Mouse (Mus musculus) neural tube, embryonic 10.5 days (tissue): ENCODE measurements at regions not wholly inside any gene's neighbourhood (a gene's known extent, or its start where the extent isn't known, plus 50 kb on each side); places are given as distances from the start of the nearest gene placed in this dataset.

Experiments
- DNase-seq: peaks from one replicate; pipeline ENCODE4 v3.0.0-alpha.2; 2017; ENCODE audit warnings: low spot score; ENCODE audit errors: extremely low spot score

GRCm38 (mm10) chr11:20929426-20929825 is 98.6 kb upstream of the Lgalsl start:
- no peak for DNase-seq

GRCm38 (mm10) chr11:20930045-20930444 is 99.2 kb upstream of the Lgalsl start:
- DNase-seq = no peak

- no peak for DNase-seq
These were observed 99.7 kb upstream of the Lgalsl start for GRCm38 (mm10) chr11:20930573-20930972.

- DNase-seq = no peak
These were observed 103.6 kb upstream of the Lgalsl start for GRCm38 (mm10) chr11:20934191-20935062.

- DNase-seq = no peak
These were observed 104.2 kb upstream of the Lgalsl start for GRCm38 (mm10) chr11:20935063-20935370.

GRCm38 (mm10) chr11:20935910-20936309 is 105.1 kb upstream of the Lgalsl start:
- DNase-seq = no peak

- DNase-seq = no peak
These were observed 106.1 kb upstream of the Lgalsl start for GRCm38 (mm10) chr11:20936996-20937395.

GRCm38 (mm10) chr11:20937942-20938341 is 107.1 kb upstream of the Lgalsl start:
- no peak for DNase-seq

- DNase-seq = no peak
These were observed 108.8 kb upstream of the Lgalsl start for GRCm38 (mm10) chr11:20939644-20940043.

GRCm38 (mm10) chr11:20941546-20941945 is 110.7 kb upstream of the Lgalsl start:
- no peak for DNase-seq

GRCm38 (mm10) chr11:20955561-20955960 is 124.7 kb upstream of the Lgalsl start:
- DNase-seq = no peak

- DNase-seq = no peak
These were observed 126.9 kb upstream of the Lgalsl start for GRCm38 (mm10) chr11:20957766-20958165.

GRCm38 (mm10) chr11:20958233-20958632 is 127.4 kb upstream of the Lgalsl start:
- no peak for DNase-seq

- no peak for DNase-seq
These were observed 129.2 kb upstream of the Lgalsl start for GRCm38 (mm10) chr11:20960066-20960465.

GRCm38 (mm10) chr11:20960750-20961149 is 129.9 kb upstream of the Lgalsl start:
- DNase-seq = no peak

- DNase-seq = no peak
These were observed 129.5 kb upstream of the Peli1 start for GRCm38 (mm10) chr11:20961626-20962025.

- DNase-seq = no peak
These were observed 125.4 kb upstream of the Peli1 start for GRCm38 (mm10) chr11:20965575-20966239.

- no peak for DNase-seq
These were observed 123.6 kb upstream of the Peli1 start for GRCm38 (mm10) chr11:20967321-20967984.

GRCm38 (mm10) chr11:20968341-20968740 is 122.8 kb upstream of the Peli1 start:
- no peak for DNase-seq

- DNase-seq = no peak
These were observed 118.0 kb upstream of the Peli1 start for GRCm38 (mm10) chr11:20973141-20973540.

- DNase-seq = no peak
These were observed 109.5 kb upstream of the Peli1 start for GRCm38 (mm10) chr11:20981588-20981987.

GRCm38 (mm10) chr11:20982010-20982409 is 109.1 kb upstream of the Peli1 start:
- DNase-seq = no peak
